Mouse (Mus musculus): Measurements from ENCODE around the gene Carmil1.

GRCm38 (mm10) chr13:24232750-24233149 is 47.8 kb downstream of the Carmil1 start:
- TF ChIP-seq POLR2A (IDR thresholded peaks at IDR 0.05; ENCODE audit: insufficient read depth, low read depth, low read length) (no peak), EP300 (IDR thresholded peaks at IDR 0.05; ENCODE audit: insufficient read depth, low read depth, low read length) (no peak)
